Mouse (Mus musculus): ENCODE data around the gene Nudt2. TPM values are rescaled to one million over a fixed set of nuclear protein-coding genes. Genes with fewer than 3 reads are reported as not detected.

Gene Nudt2
- polyA plus RNA-seq, 2 experiments: 13.3 to 22.4 TPM

- DNase-seq (ENCODE audit: low read depth in 3 of 3, low spot score in 3 of 3) (no peak), ATAC-seq (ENCODE audit: insufficient read depth) (no peak)
- Histone ChIP-seq H3K36me3 (replicated peaks; ENCODE audit: control insufficient read depth, insufficient read depth, low read depth) (no peaks in the 10 kb centered on the region), H3K9me3 (ENCODE audit: control insufficient read depth, low read length) (no peaks in the 10 kb centered on the region), H3K4me1 (replicated peaks; ENCODE audit: control insufficient read depth in 2 of 2, insufficient read depth in 2 of 2, low read length in 1 of 2) (no peaks in the 10 kb centered on the region), H3K9ac (replicated peaks) (no peak overlapping the region), H3K27me3 (ENCODE audit: control insufficient read depth, insufficient read depth, low read length) (no peaks in the 10 kb centered on the region), H3K4me3 (ENCODE audit: insufficient read depth in 1 of 2, low read depth in 2 of 2, low read length in 2 of 2) (no peak overlapping the region), H3K4me2 (ENCODE audit: low read depth) (no peak overlapping the region), H3K27ac (no peak overlapping the region)
- TF ChIP-seq EP300 (IDR thresholded peaks at IDR 0.05; ENCODE audit: low read depth) (no peak), CTCF (IDR thresholded peaks at IDR 0.05; ENCODE audit: low read depth) (no peak)
- WGBS (ENCODE audit: insufficient replicate concordance): 63% methylated on average over 1 of the region's 1 CpGs
Observed at GRCm38 (mm10) chr4:41479456-41479804, 14.5 kb downstream of the Nudt2 start.

DNA sequence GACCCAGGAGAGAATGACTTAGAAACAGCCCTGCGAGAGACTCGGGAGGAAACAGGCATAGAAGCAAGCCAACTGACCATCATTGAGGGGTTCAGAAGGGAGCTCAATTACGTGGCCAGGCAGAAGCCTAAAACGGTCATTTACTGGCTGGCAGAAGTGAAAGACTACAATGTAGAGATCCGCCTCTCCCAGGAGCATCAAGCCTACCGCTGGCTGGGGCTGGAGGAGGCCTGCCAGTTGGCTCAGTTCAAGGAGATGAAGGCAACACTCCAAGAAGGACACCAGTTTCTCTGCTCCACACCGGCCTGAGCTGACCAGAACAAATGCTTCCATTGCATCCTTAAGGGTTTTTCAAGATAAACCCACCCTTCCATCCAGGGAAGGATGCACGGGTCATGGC lies 15.3 kb downstream of the Nudt2 start:
- Histone ChIP-seq H3K36me3 (replicated peaks; ENCODE audit: control insufficient read depth, insufficient read depth, low read depth) (no peaks in the 10 kb centered on the region), H3K27me3 (ENCODE audit: control insufficient read depth, insufficient read depth, low read length) (no peaks in the 10 kb centered on the region), H3K9me3 (ENCODE audit: control insufficient read depth, low read length) (no peaks in the 10 kb centered on the region), H3K27ac (no peak overlapping the region), H3K9ac (replicated peaks) (no peak overlapping the region), H3K4me2 (ENCODE audit: low read depth) (no peak overlapping the region), H3K4me3 (ENCODE audit: insufficient read depth in 1 of 2, low read depth in 2 of 2, low read length in 2 of 2) (no peak overlapping the region), H3K4me1 (replicated peaks; ENCODE audit: control insufficient read depth in 2 of 2, insufficient read depth in 2 of 2, low read length in 1 of 2) (no peaks in the 10 kb centered on the region)
- 63% methylated on average over 8 of the region's 8 CpGs for WGBS (ENCODE audit: insufficient replicate concordance)
- DNase-seq (ENCODE audit: low read depth in 3 of 3, low spot score in 3 of 3): no peak
- TF ChIP-seq CTCF (IDR thresholded peaks at IDR 0.05; ENCODE audit: low read depth) (no peak), EP300 (IDR thresholded peaks at IDR 0.05; ENCODE audit: low read depth) (no peak)
- ATAC-seq (ENCODE audit: insufficient read depth): no peak

DNA sequence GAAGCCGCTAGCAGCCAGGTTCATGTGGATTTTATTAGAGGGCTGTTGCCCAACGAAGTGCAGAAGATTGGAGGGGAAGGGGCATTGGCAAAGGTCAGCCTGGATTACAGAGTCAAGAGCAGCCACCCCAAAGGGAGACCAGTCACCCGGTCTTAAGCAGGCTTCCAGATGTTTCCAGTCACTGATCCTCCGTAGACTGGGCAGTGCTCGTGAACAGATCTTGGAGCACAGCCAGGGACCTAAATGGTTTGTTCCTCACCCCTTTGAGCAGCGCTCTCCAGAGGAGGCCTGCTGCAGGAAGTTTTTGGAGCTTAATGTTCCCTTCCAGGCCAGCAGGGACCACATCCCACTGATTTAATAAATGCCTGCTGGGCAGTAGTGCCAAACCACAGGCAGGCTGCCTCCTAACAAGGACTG lies 16.7 kb downstream of the Nudt2 start:
- ATAC-seq (ENCODE audit: insufficient read depth) (no peak), DNase-seq (ENCODE audit: low read depth in 3 of 3, low spot score in 3 of 3) (no peak)
- Histone ChIP-seq H3K36me3 (replicated peaks; ENCODE audit: control insufficient read depth, insufficient read depth, low read depth) (no peaks in the 10 kb centered on the region), H3K27me3 (ENCODE audit: control insufficient read depth, insufficient read depth, low read length) (no peaks in the 10 kb centered on the region), H3K9me3 (ENCODE audit: control insufficient read depth, low read length) (no peaks in the 10 kb centered on the region), H3K4me3 (ENCODE audit: insufficient read depth in 1 of 2, low read depth in 2 of 2, low read length in 2 of 2) (no peak overlapping the region), H3K27ac (no peak overlapping the region), H3K4me2 (ENCODE audit: low read depth) (no peak overlapping the region), H3K4me1 (replicated peaks; ENCODE audit: control insufficient read depth in 2 of 2, insufficient read depth in 2 of 2, low read length in 1 of 2) (no peaks in the 10 kb centered on the region), H3K9ac (replicated peaks) (no peak overlapping the region)
- WGBS (ENCODE audit: insufficient replicate concordance): 67% methylated on average over 6 of the region's 6 CpGs
- no peak for TF ChIP-seq CTCF (IDR thresholded peaks at IDR 0.05; ENCODE audit: low read depth)
- TF ChIP-seq EP300 (IDR thresholded peaks at IDR 0.05; ENCODE audit: low read depth): no peak

GRCm38 (mm10) chr4:41492951-41493350 lies 28.0 kb downstream of the Nudt2 start:
- WGBS (ENCODE audit: insufficient replicate concordance): 55% methylated on average over 7 of the region's 7 CpGs
- H3K4me2 ChIP-seq (ENCODE audit: low read depth): no peak overlapping the region
- no peak for ATAC-seq (ENCODE audit: insufficient read depth)

GRCm38 (mm10) chr4:41493464-41494116 lies 28.6 kb downstream of the Nudt2 start:
- no peak for ATAC-seq (ENCODE audit: insufficient read depth)
- H3K27me3 ChIP-seq (ENCODE audit: control insufficient read depth, insufficient read depth, low read length): peaks cover 28% of the 10 kb centered on the region
- TF ChIP-seq EP300 (IDR thresholded peaks at IDR 0.05; ENCODE audit: low read depth) (no peak), CTCF (IDR thresholded peaks at IDR 0.05; ENCODE audit: low read depth) (no peak)
- H3K4me2 ChIP-seq (ENCODE audit: low read depth): no peak overlapping the region
- 53% methylated on average over 3 of the region's 3 CpGs for WGBS (ENCODE audit: insufficient replicate concordance)
- H3K4me1 ChIP-seq (replicated peaks; ENCODE audit: control insufficient read depth in 2 of 2, insufficient read depth in 2 of 2, low read length in 1 of 2): peaks cover 0 to 12% of the 10 kb centered on the region in 2 experiments; a peak in 2 of 4 replicates
- no peak for DNase-seq (ENCODE audit: low read depth in 3 of 3, low spot score in 3 of 3)
- no peaks in the 10 kb centered on the region for H3K36me3 ChIP-seq (replicated peaks; ENCODE audit: control insufficient read depth, insufficient read depth, low read depth)
- H3K4me3 ChIP-seq (ENCODE audit: insufficient read depth in 1 of 2, low read depth in 2 of 2, low read length in 2 of 2): no peak overlapping the region
- H3K9me3 ChIP-seq (ENCODE audit: control insufficient read depth, low read length): no peaks in the 10 kb centered on the region
- no peak overlapping the region for H3K27ac ChIP-seq
- no peak overlapping the region for H3K9ac ChIP-seq (replicated peaks)

More at GRCm38 (mm10) chr4:41492951-41493350, 28.0 kb downstream of the Nudt2 start:
- Histone ChIP-seq H3K9me3 (ENCODE audit: control insufficient read depth, low read length) (no peaks in the 10 kb centered on the region), H3K9ac (replicated peaks) (no peak overlapping the region), H3K27me3 (ENCODE audit: control insufficient read depth, insufficient read depth, low read length) (peaks cover 21% of the 10 kb centered on the region), H3K27ac (no peak overlapping the region), H3K36me3 (replicated peaks; ENCODE audit: control insufficient read depth, insufficient read depth, low read depth) (no peaks in the 10 kb centered on the region), H3K4me1 (replicated peaks; ENCODE audit: control insufficient read depth in 2 of 2, insufficient read depth in 2 of 2, low read length in 1 of 2) (peaks cover 0 to 12% of the 10 kb centered on the region in 2 experiments; a peak in 2 of 4 replicates), H3K4me3 (ENCODE audit: insufficient read depth in 1 of 2, low read depth in 2 of 2, low read length in 2 of 2) (no peak overlapping the region)
- no peak for DNase-seq (ENCODE audit: low read depth in 3 of 3, low spot score in 3 of 3)
- TF ChIP-seq EP300 (IDR thresholded peaks at IDR 0.05; ENCODE audit: low read depth) (no peak), CTCF (IDR thresholded peaks at IDR 0.05; ENCODE audit: low read depth) (no peak)
